Mouse (Mus musculus) urinary bladder, postnatal 10 days (tissue): ENCODE results near the gene Gm3248.
"Not testable (repeated sequence)": the region's sequence is repeated elsewhere in the genome, so short reads cannot be mapped to it uniquely, and the experiment has no call there.

Experiments
- DNase-seq: peaks from one replicate; pipeline ENCODE4 v3.0.0; 2022; ENCODE audit warnings: low spot score

Gene Gm3248

DNA sequence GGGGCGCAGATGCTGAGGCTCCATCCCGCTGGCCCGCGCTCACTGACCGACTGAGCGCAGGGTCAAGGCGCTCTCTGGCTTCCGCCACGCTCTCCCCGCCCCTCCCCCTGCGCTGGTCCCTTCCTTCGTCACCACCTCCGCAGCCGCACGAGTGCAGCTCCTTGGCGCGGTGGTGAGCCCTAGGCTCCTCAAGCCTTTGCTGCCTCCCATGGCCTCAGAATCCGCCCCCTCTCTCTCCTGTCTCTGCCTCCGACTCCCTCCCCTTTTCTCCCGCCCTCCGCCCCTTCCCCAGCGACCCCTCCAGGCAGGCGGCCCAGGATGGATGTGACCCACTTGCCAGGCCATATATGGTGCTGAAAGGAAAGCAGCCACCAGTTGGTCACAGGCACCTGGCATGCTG is at the start of gene Gm3248:
Gene Gm3248, minus strand, starts transcription at position 111 of the 400 bp plus-strand sequence.
- DNase-seq: not testable (repeated sequence)

DNA sequence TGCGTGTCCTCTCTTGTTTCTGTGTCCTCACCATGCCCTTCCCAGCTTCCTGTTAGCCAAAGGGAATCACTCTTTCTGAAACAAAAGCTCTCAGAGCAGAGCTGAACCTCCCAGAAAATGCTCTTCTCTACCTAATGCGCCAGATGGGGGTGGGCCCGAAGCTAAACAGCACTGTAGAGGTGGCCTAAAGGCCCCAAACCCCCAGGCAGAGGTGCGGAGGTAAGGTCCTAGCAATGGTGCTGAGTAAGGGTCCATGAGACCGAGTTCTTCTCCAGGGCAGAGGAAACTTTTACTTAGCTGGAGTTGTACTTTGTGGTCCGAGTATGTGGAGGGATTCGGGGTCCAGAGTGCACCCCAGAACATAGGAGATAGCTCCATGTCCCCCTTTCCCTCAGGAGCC is 25.6 kb upstream of the Gm3248 start:
- DNase-seq: peak; percentile 16

DNA sequence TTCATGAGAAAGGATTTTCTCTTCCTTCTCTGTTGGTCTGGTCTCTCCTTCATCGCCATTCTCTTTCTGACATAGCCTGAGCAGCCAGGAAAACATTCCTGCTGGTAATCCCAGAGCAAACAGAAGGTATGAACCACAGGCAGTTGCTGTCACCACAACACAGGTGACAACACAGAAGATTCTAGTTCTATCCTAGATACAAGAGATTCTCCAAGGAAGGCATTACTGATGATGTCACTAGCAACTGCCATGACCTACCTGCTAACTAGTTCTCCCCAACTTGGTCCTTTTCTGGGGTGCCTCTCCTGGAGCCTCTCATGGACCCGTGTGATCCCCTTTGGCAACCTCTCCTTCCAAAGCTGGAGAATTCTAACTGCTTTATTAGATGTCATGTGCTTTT is 17.5 kb upstream of the Gm3248 start, which contains the start of gene Gm3453:
Gene Gm3453, minus strand, starts transcription at position 101 of the 400 bp plus-strand sequence.
- DNase-seq: not testable (repeated sequence)

DNA sequence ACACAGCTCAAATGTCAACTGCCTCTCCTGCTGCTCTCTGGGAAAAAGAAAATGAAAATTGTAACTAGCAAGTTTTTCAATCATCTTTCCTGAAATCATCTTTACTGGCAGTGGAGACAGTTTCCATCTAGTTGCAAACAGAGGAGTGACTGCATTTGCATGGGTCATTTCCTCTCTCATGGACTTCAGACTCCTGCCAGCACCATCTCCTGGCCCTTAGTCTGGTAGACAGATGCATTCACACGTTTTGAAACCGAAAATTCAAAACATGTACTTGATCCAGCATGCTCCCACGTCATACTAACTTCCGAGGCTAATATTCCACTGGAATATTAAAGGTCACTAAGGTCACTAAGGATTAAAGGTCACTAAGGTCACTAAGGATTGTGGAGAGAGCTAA is 896 bp upstream of the Gm3248 start:
- DNase-seq: not testable (repeated sequence)

DNA sequence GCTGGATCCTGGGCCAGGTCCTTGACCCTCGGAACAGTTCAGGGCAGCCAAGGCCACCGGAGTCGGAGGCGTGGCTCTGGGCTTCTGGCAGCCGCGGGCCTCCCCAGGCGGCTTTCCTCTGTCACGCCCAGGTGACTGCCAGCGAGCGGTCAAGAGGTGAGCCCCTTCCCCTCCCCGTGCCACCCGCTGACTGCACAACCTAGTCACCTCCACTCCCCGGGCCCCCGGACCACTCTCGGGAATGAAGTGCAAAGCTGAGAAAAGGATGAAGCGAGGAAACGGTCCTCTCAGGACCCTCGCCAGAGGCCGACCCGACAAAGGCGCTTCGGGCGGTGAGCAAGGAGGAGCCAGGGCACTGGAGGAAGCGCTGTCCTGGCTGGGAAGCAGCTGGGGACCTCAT is 443 bp downstream of the Gm3248 start:
- DNase-seq: not testable (repeated sequence)

DNA sequence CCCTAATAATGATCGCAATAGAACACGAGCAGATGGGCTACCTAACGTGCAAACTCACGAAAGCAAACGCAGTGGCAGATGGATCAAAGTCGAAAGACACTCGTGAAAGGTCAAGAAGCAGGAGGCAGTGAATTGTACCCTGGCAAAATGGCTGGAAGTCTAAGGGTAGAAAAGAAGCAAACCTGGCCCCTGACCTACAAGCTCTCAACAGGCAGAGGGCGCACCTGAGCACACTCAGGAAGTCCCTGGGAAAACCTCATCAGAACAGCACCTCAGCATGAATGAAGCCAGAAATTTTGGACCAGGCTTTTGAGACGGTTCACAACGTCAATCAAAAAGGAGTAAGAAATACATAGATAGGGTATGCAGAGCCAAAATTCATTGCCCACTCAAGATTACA is 1.1 kb downstream of the Gm3248 start:
- DNase-seq: not testable (repeated sequence)

DNA sequence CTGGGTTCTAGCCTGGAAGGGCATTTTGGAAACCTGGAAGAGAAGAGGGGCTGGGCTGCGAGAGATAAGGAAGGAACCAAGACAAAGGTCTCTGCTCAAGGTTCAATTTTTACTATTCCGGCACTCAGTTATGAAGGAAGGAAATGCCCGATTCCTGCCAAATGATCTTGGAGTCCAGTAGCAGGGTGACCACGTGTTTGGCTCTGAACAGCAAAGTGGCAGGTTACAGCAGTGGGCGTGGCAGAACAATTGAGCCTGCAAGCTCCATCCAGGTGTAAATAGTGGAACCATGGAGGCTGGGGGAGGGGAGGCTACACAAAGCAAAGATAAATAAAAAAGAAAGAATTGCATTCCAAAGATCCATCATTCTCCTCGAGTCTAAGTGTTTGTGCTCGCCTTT is 38.3 kb downstream of the Gm3248 start:
- not testable (repeated sequence) for DNase-seq

DNA sequence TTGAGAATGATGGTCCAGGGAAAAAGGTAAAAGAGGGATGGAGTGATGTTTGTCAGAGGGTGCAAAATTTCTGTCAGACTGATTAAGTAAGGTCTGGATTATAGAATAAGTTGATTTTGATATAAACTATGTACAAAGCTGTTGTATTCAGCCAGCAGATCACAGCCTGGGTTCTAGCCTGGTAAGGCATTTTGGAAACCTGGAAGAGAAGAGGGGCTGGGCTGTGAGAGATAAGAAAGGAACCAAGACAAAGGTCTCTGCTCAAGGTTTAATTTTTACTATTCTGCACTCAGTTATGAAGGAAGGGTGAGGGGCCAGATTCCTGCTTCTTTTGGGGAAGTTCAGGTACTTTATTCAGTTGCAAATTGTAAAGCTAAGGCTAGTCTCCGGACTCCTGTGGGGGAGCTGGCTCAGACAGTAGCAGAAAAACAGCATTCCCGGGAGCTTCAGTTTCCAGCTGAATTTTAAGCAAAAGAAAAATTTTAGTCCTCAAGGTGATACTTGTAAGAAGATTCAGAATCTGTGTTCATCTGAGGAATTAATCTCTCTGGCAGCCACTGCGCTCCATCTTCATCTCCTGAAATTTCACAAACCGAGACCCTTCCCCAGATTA is 43.1 kb downstream of the Gm3248 start:
- DNase-seq: not testable (repeated sequence)

DNA sequence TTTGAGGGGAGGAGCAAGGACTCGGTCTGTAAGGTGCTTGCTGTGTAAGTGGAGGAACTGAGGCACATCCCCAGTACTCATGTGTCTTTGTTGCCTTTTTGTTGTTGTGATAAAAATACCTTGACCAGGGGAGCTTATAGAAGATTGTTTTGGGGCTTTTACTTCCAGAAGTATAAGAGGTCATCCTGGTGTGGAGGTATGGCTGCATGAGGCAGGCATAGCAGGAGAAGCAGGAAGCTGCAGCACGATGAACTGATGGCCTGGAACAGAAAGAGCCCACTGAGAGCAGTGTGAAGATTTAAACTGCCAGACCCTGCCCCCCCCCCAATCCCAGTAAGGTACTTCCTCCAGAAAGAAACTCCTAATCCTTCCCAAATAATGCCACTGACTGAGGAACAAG is 47.8 kb downstream of the Gm3248 start:
- not testable (repeated sequence) for DNase-seq
